Mouse (Mus musculus) stomach, postnatal 0 days (tissue): Measurements from ENCODE around the gene Kcnn3.

Source experiments
- CTCF ChIP-seq: IDR thresholded peaks from 2 replicates; pipeline ENCODE4 v1.5.1; 2016; ENCODE audit warnings: antibody characterized with exemption, low read depth, mild to moderate bottlenecking, moderate library complexity
- EP300 ChIP-seq: optimal IDR thresholded peaks from 2 replicates; pipeline ENCODE3; 2016; ENCODE audit warnings: antibody characterized with exemption

GRCm38 (mm10) chr3:89553946-89554345, 34.0 kb downstream of the Kcnn3 start:
- TF ChIP-seq EP300 (no peak), CTCF (no peak)
